Mouse (Mus musculus) layer of hippocampus, adult 6 months (tissue): ENCODE data around the gene Cspg5. TPM values are rescaled to one million over a fixed set of nuclear protein-coding genes. Genes with fewer than 3 reads are reported as not detected.

Experiments
- long read RNA-seq, 2 experiments: library from polyadenylated mRNA; unstranded; transcript quantifications; one replicate each; pipeline ENCODE4 v2.0.0; 2019 to 2020
- microRNA-seq: library from miRNA; unstranded; fragments of <30 nt; microRNA quantifications from one replicate; pipeline ENCODE4 v1.2.0, GENCODE M21; 2020
- polyA plus RNA-seq: library from polyadenylated mRNA; unstranded; fragments of <200 nt; fragmentation: Nextera tagmentation; gene quantifications from 2 replicates; pipeline ENCODE4 v1.2.3, GENCODE M21; 2021

Gene Cspg5
- 52.3 and 60.3 TPM in 2 replicates for polyA plus RNA-seq
- long read RNA-seq, experiment 1, transcript Cspg5-202 (5 exons, 3,790 nt): minor isoform, 26 of 161 reads
- long read RNA-seq, experiment 1, transcript Cspg5-205 (4 exons, 2,107 nt): major isoform, 96 of 161 reads
- long read RNA-seq, experiment 1, partial matches to known transcripts: 32 of 161 reads
- long read RNA-seq, experiment 1, other reads (novel, unspliced or antisense): 4 of 161 reads
- long read RNA-seq, experiment 2, transcript Cspg5-202 (5 exons, 3,790 nt): minor isoform, 48 of 152 reads
- long read RNA-seq, experiment 2, transcript Cspg5-201 (5 exons, 3,870 nt): minor isoform, 10 of 152 reads
- long read RNA-seq, experiment 2, transcript Cspg5-205 (4 exons, 2,107 nt): major isoform, 80 of 152 reads
- long read RNA-seq, experiment 2, partial matches to known transcripts: 6 of 152 reads
- long read RNA-seq, experiment 2, other reads (novel, unspliced or antisense): 6 of 152 reads

GRCm38 (mm10) chr9:110243221-110243833 lies at the start of gene Cspg5:
TSS of gene Cspg5 (plus strand) at chr9:110243783.

GRCm38 (mm10) chr9:110304969-110305651 lies 61.5 kb downstream of the Cspg5 start, which contains the start of gene Elp6:
TSS of gene Elp6 (plus strand) at chr9:110305173.

Small RNA genes lying within 50 kb of the gene (microRNA-seq; reads per million reads assigned to microRNA genes)
- gene Mir6236: 19.3 reads per million, percentile 41 among the genes with 10 or more reads in this experiment

Other genes starting within 250 kb of the Cspg5 start
- gene Smarcc1, start 126.1 kb upstream of the Cspg5 start, polyA plus RNA-seq: 22.6 and 24.2 TPM in 2 replicates
- 109 and 137 TPM in 2 replicates for gene Dhx30, start 126.0 kb upstream of the Cspg5 start, polyA plus RNA-seq
- 18.0 and 18.5 TPM in 2 replicates for gene Elp6, start 61.4 kb downstream of the Cspg5 start, polyA plus RNA-seq
- 31.7 and 33.5 TPM in 2 replicates for gene Scap, start 89.5 kb downstream of the Cspg5 start, polyA plus RNA-seq
- gene Ptpn23, start 164.4 kb downstream of the Cspg5 start, polyA plus RNA-seq: 9.3 and 9.8 TPM in 2 replicates
- gene Ngp, start 176.0 kb downstream of the Cspg5 start, polyA plus RNA-seq: not detected in 2 replicates
- gene Klhl18, start 232.9 kb downstream of the Cspg5 start, polyA plus RNA-seq: 5.6 and 6.0 TPM in 2 replicates
- 2.5 and 3.2 TPM in 2 replicates for gene Kif9, start 233.2 kb downstream of the Cspg5 start, polyA plus RNA-seq